10 mouse cellular contexts compared by ENCODE assay signal in the genomic region with DNA sequence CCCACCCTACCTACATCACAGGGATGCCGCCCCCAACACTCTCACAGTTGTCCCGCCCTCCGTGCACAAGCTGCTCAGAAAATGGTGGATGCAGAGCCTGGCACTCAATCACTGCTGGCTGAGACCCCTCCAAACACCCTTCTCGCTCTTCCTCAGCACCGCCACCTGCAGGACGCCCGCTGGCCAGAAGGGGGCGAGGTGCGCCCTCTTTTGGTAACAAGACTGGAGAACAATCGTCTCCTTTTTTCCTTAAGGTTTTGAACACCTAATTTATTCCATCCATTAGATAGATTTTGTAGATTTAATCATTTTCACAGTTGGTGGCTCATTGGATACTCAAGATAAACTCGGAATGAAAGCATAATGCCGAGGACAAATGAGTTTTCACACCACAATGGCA. TPM values are rescaled to one million over a fixed set of nuclear protein-coding genes. Genes with fewer than 3 reads are reported as not detected.
DNase-seq lines count a peak whose midpoint lies in the region; ATAC-seq lines count a peak whose summit lies in the region.
"Had no signal": no experiment of that assay in that cellular context is flagged by ENCODE, and none has a peak within 500 bp of the region (broad histone marks: within the 10 kb centered on the region; RNA-seq: fewer than 3 reads in every experiment).

No protein-coding gene starts in this region.

- no peaks in the 10 kb centered on the region for H3K9me3 ChIP-seq in lung, embryonic 15.5 days
- H3K9me3 ChIP-seq: stomach, embryonic 15.5 days had no signal

- peaks cover 35% of the 10 kb centered on the region for H3K4me1 ChIP-seq in lung, embryonic 15.5 days

- ATAC-seq in lung, embryonic 15.5 days (ENCODE audit: borderline replicate concordance, extremely low read depth, low FRiP score, low TSS enrichment): 0 out of 2 replicates have a peak, but pooled peaks have one; percentile 11

- DNase-seq in 416B (ENCODE audit: low read depth): peak; percentile 54
- peak; percentile 77 for DNase-seq in NIH3T3 (ENCODE audit: low read depth)
- DNase-seq in embryo, embryonic 10 days (ENCODE audit: low spot score): peak; percentile 90
- peak; percentile 67 to 76 for DNase-seq in gastrocnemius, postnatal 4 days (ENCODE audit: low spot score in 2 of 2)
- DNase-seq in layer of hippocampus, adult 18-20 months (ENCODE audit: low spot score in 2 of 2): peak; percentile 53 to 80
- DNase-seq in retina, embryonic 14.5 days (ENCODE audit: low spot score): peak; percentile 89
- DNase-seq in thymus, postnatal 4 days: peak; percentile 95

- H3K36me3 ChIP-seq in lung, embryonic 15.5 days: no peaks in the 10 kb centered on the region
- H3K36me3 ChIP-seq: stomach, embryonic 15.5 days had no signal

- H3K27me3 ChIP-seq in lung, embryonic 15.5 days: no peaks in the 10 kb centered on the region
- H3K27me3 ChIP-seq: stomach, embryonic 15.5 days had no signal

- H3K4me2 ChIP-seq in lung, embryonic 15.5 days: no peak overlapping the region
- H3K4me2 ChIP-seq: stomach, embryonic 15.5 days had no signal

- WGBS in lung, embryonic 15.5 days: 7% methylated on average over 12 of the region's 12 CpGs

- no peak overlapping the region for H3K27ac ChIP-seq in lung, embryonic 15.5 days
- H3K27ac ChIP-seq: stomach, embryonic 15.5 days had no signal

- H3K4me3 ChIP-seq in lung, embryonic 15.5 days: no peak overlapping the region
- H3K4me3 ChIP-seq: erythroblast, embryonic 14.5 days; stomach, embryonic 15.5 days had no signal

- H3K9ac ChIP-seq in lung, embryonic 15.5 days: no peak overlapping the region
- H3K9ac ChIP-seq: stomach, embryonic 15.5 days had no signal

RNA-seq across cellular contexts. Expression of a gene that starts 40.7 kb away (rescaled TPM):
- total RNA-seq in gastrocnemius, postnatal 4 days (2021): 1 to 10 TPM; 2.2 to 2.5 TPM
- 1 to 10 TPM; 5.2 to 5.3 TPM for total RNA-seq in layer of hippocampus, adult 18-20 months (2021)
- polyA plus RNA-seq in lung, embryonic 15.5 days (2015; fragmentation: Nextera tagmentation; extraction: Ambion mirVana): 2.1 TPM in 2 replicates

RNA-seq across cellular contexts. Expression of a gene that starts 49.7 kb away (rescaled TPM):
- total RNA-seq in gastrocnemius, postnatal 4 days (2021): 1 to 10 TPM; 1.6 to 1.8 TPM
- 1 to 10 TPM; 1.3 to 2.6 TPM for total RNA-seq in layer of hippocampus, adult 18-20 months (2021)
- polyA plus RNA-seq in lung, embryonic 15.5 days (2015; fragmentation: Nextera tagmentation; extraction: Ambion mirVana): 2.0 and 2.2 TPM in 2 replicates
